Mouse (Mus musculus) embryonic stem cell, embryonic (primary cell): ENCODE measurements around the gene Slc38a7.

Experiments used
- CTCF ChIA-PET, 4 experiments: fragments of 300-600 bp in 2 of 4; fragments of 350-600 bp in 2 of 4; sonication (Branson Sonifier 250); formaldehyde crosslinking; loops; one replicate each; lab custom pipeline; 2022; ENCODE audit warnings: inconsistent platforms in 2 of 4; lab: Charles Lee
- POLR2A ChIA-PET, 4 experiments: fragments of 300-600 bp in 2 of 4; fragments of 350-600 bp in 2 of 4; sonication (Branson Sonifier 250); formaldehyde crosslinking; loops; one replicate each; lab custom pipeline; 2022; ENCODE audit warnings: antibody characterized with exemption in 4 of 4, inconsistent platforms in 1 of 4; lab: Charles Lee

Gene Slc38a7

DNA sequence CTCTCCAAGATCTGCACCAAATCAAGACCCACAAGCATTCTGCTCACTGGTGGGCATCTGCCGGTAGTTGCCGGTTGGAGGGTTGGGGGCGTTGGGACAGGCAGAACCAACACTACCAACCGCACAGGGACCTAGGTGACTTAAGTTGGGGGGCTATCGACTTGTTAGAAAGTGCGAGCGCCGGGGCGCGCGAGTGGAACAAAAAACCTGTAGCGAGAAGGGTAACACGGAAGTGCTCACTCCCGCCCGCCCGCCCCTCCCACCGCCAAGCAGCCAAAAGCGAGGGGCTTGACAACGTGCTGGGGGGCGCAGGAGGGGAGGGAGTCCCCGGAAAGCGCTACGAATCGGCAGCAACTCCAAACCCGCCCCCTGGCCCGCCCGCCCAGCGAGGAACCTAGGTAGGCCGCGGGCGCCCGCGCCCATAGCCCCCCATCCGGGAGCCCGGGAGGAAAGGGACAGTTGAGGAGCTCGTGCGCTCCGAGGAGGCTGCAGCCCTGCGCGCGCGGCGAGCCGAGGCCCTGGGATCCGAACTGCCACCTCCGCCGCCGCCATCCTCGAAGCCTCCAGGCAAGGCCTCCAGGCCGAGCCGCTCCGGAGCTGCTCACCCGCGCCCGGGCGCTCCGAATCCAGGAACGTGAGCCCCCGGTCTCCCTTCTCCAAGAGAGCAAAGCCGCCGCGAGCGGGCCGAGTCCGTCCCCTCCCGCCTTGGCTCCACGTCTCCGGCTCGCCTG lies 46.7 kb downstream of the Slc38a7 start:
- CTCF ChIA-PET: interaction anchor here in 1 of 4 experiments (0.7 to 1.4 kb wide), 2 partner anchors 12 to 345 kb away, joined by 4 to 7 read pairs; no protein-coding TSS in a partner anchor

DNA sequence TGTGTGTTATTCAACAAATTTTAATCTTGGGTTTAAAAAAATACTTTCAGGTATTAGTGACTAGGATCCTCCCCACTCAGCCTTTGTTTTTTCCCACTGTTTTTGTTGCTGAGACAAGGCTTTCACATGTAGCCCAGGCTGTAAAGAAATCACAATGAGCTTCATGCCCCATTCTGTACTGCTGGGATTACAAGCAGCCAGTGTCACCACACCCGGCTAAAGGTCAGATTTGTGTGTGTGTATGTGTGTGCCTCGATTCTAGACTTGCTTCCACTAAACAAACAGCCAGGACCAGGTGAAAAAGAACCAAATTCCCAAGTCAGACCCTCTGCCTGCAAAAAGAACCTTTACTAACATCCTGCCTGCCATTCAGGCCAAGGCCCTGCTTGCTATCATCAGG lies 47.9 kb downstream of the Slc38a7 start:
- POLR2A ChIA-PET: interaction anchor here (0.7 to 14.1 kb wide), 19 partner anchors 8 to 800 kb away, joined by 3 to 442 read pairs (median 4); partner anchors contain the start of genes Sap18b (in 1 of the 4), Setd6 (in 1 of the 4) and Slc38a7 (in 1 of the 4)
- CTCF ChIA-PET: interaction anchor here in 1 of 4 experiments (0.5 to 1.4 kb wide), 3 partner anchors 11 to 888 kb away, joined by 3 to 4 read pairs (median 3); no protein-coding TSS in a partner anchor

More for the DNA sequence above, 46.7 kb downstream of the Slc38a7 start:
- POLR2A ChIA-PET: interaction anchor here (0.6 to 14.1 kb wide), 36 partner anchors 8 to 692 kb away, joined by 3 to 442 read pairs (median 4); partner anchors contain the start of genes Setd6 (in 2 of the 4), Sap18b (in 1 of the 4) and Slc38a7 (in 1 of the 4)

DNA sequence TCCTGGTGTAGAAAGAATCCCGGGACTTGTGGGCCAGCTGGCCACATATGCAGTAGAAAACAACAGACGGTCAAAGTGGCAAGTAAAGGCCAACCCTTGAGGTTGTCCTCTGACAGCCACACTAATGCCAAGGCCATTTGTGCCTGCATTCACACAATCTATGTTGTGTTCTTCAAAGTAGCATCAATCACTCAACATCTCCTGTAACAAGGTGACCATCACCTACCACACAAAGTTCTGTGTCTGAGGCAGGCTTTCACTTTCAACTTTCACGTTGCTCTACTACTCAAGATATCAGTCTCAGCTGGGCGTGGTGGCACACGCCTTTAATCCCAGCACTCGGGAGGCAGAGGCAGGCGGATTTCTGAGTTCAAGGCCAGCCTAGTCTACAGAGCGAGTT lies 51.1 kb downstream of the Slc38a7 start:
- ChIA-PET CTCF (interaction anchor here in 1 of 4 experiments (1.3 kb wide), 1 partner anchor 31 kb away, joined by 4 read pairs; no protein-coding TSS in a partner anchor), POLR2A (interaction anchor here (0.6 to 14.1 kb wide), 19 partner anchors 7 to 390 kb away, joined by 3 to 442 read pairs (median 4); partner anchors contain the start of genes Slc38a7 (in 2 of the 4) and Sap18b (in 1 of the 4))

DNA sequence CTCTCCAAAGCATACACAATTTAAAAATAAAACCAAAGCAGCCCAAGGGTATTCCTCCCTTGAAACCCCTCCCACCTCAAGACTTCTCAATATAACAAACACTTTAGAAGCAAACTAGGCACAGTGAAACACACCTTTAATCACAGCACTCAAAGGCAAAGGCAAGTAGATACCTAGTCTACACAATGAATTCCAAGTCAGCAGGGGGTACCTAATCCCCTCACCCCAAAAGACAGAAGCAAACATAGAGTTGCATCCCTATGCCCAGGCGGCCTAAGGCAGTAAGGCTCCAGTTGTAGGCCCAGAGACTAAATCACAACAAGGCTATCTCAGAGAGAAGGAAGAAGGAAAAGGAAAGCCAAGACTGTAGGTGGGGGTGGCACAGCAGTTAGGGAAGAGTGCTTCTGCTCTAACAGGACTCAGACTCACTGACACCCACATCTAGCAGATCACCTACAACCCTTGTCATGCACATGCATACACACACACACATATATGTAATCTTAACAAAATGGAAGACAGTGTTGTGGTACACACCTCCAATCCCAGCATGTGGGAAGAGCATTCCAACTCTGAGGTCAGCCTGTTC lies 51.8 kb downstream of the Slc38a7 start:
- POLR2A ChIA-PET: interaction anchor here in 3 of 4 experiments (0.6 to 14.1 kb wide), 13 partner anchors 7 to 391 kb away, joined by 3 to 442 read pairs (median 5); partner anchors contain the start of genes Slc38a7 (in 2 of the 3) and Sap18b (in 1 of the 3)
- CTCF ChIA-PET: interaction anchor here in 1 of 4 experiments (1.3 kb wide), 1 partner anchor 31 kb away, joined by 4 read pairs; no protein-coding TSS in a partner anchor

DNA sequence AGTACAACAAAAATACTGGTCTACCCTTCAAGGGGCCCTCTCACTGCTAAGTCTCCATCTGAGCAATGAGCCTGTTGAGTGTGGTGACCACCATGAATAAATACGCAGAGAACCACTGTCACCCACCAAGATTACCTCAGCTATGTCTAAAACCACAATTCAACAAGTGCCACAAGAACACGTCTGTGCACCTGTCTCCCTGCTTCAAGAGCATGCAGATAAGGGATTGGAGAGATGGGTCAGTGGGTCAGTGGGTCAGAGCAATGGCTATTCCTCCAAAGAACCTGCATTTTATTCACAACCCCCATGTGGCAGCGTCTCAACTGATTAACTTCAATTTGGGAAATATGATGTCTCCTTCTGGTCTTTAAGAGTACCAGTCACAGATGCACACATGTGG lies 53.0 kb downstream of the Slc38a7 start:
- CTCF ChIA-PET: no interaction called here
- POLR2A ChIA-PET: interaction anchor here in 2 of 4 experiments (1.0 to 11.7 kb wide), 4 partner anchors 8 to 29 kb away, joined by 3 to 172 read pairs (median 4); partner anchors contain the start of gene Cnot1 (in 1 of the 2)

GRCm38 (mm10) chr8:95799891-95800290 lies 53.4 kb downstream of the Slc38a7 start:
- CTCF ChIA-PET: no interaction called here

DNA sequence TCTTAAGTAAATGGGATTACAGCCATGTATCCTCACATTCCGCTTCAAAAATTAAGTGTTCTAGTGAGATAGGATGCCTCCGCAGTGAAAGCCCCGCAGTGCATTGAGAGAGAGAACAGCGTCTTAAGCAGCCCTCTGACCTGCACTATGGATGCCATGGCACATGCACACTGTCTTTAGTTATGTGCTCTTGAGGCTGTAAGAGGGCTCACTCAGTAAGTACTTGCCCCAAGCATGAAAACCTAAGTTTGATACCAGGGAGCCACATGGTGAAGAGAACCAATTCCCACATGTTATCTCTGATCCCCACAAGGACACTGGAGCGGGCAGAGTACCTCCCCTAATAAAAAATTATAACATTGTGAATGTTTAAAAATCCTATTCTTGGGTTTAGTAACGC lies 54.2 kb downstream of the Slc38a7 start:
- POLR2A ChIA-PET: interaction anchor here in 2 of 4 experiments (0.8 to 11.7 kb wide), 11 partner anchors 8 to 54 kb away, joined by 3 to 172 read pairs (median 5); partner anchors contain the start of genes Cnot1 (in 1 of the 2) and Slc38a7 (in 1 of the 2)

More at GRCm38 (mm10) chr8:95799891-95800290, 53.4 kb downstream of the Slc38a7 start:
- POLR2A ChIA-PET: interaction anchor here in 2 of 4 experiments (1.0 to 11.7 kb wide), 4 partner anchors 8 to 30 kb away, joined by 3 to 172 read pairs (median 4); partner anchors contain the start of gene Cnot1 (in 1 of the 2)

GRCm38 (mm10) chr8:95795333-95796061 lies 57.8 kb downstream of the Slc38a7 start:
- ChIA-PET POLR2A (interaction anchor here (0.6 to 11.7 kb wide), 26 partner anchors 10 to 265 kb away, joined by 3 to 172 read pairs (median 4); partner anchors contain the start of genes Cnot1 (in 1 of the 4) and Slc38a7 (in 1 of the 4)), CTCF (interaction anchor here in 3 of 4 experiments (0.6 to 1.5 kb wide), 4 partner anchors 10 to 115 kb away, joined by 4 to 9 read pairs (median 6); no protein-coding TSS in a partner anchor)

More for the DNA sequence above, 54.2 kb downstream of the Slc38a7 start:
- CTCF ChIA-PET: interaction anchor here in 1 of 4 experiments (0.9 kb wide), 1 partner anchor 717 kb away, joined by 8 read pairs; no protein-coding TSS in a partner anchor
